Mouse (Mus musculus): ENCODE data around the gene Ifng.

DNA sequence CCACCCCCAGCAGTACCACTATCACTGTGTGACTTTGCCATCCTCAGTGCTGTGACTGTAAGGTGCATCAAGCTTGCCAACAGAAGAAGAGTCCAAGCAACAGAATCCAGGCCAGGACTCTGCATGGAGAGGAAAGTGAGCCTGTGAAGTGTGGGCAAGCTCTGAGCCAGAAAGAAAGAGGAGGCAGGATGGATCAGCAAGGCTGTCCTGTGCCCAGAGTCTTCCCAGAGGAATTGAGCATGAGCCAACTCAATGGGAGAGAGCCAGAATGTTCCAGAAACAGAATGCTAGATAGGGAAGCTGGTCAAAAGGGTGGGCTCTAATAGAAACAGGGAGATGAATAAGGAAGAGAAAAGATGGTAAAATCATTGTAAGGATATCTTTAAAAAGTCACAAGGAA lies 19.9 kb upstream of the Ifng start:
- TF ChIP-seq POLR2A (IDR thresholded peaks at IDR 0.05; ENCODE audit: extremely low read depth, insufficient read depth, low read length): no peak
- TF ChIP-seq CTCF (IDR thresholded peaks at IDR 0.05; ENCODE audit: low read depth, low read length): no peak
